Mouse (Mus musculus): ENCODE measurements around the gene Abcg1.

Gene Abcg1

DNA sequence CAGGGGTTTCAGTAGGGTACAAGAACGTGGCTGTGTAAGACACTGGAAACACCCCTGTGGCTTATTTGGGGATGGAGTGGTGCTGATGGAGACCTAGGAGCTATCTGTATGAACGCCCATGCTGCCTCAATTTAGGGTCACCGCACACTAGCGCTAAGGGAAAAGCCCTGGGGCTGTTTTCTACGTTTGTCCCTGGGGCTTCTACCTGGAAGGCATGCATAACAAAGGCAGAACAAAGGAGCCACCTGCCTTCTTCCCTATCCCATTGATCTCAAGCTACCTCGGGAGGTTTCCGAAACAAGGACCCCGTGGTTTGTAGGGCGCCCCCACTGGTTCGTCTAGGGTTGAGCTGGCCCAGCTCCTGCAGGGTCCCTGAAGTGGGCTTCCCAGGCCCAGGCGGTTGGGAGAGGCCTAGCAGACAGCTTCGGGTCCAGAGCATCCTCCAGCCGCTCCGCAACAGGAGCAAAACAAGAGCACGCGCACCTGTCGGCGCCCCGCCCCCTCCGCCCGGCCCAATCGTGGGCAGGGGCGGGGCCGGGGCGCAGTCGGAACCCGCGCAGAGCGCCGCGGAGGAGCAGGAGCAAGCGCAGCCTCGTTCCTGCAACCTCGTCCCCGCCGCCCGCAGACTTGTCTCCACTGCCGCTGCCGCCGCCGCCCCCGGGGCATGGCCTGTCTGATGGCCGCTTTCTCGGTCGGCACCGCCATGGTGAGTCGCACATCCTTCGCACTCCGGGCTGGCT, at the start of gene Abcg1:
Gene Abcg1 (plus strand): TSS at position 525 of the 740 bp plus-strand sequence.
- DNase-seq (ENCODE audit: low spot score), result peak; percentile 61

DNA sequence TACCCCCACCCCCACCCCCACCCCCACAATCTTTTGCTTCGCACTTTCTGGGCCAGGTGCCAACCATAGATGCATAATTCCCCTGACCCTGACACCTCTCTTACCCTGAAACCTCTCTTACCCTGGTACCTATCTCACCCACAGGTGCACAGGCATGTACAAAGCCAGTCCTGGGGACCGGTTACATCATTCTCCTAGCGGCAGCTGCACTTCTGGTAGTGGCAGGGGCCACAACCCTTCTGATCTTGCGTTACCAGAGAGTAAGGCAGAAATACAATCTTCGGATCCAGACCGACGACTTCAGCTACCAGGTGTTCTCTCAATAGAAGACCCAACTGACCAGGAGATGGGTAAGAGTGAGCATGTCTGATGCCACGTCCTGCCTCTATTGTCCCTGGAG, 49.1 kb upstream of the Abcg1 start:
- DNase-seq (ENCODE audit: low spot score), result no peak

- DNase-seq (ENCODE audit: low spot score), result no peak
These were observed 45.7 kb upstream of the Abcg1 start for GRCm38 (mm10) chr17:31011551-31012394.

GRCm38 (mm10) chr17:31018267-31018666, 39.2 kb upstream of the Abcg1 start:
- DNase-seq (ENCODE audit: low spot score), result no peak

DNA sequence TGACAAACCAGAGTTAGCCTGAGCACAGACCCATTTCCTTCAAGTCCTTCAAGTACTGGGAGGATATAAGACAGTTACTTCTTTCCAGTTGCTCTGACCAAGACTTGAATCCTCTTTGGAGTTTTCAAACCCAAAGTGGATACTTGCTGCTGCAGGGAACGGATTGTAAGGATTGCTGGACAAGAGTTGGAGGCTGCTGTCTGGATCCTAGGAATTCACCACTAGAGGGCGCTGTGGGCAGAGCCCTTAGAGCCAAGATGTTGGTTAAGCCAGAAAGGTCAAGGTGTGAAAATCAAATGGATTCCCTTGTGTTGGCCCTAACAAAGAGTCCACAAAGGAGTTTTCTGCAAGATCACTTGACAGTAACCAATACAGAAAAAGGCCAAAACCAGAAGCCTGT, 38.0 kb upstream of the Abcg1 start:
- peak; percentile 36 for DNase-seq (ENCODE audit: low spot score)

- DNase-seq (ENCODE audit: low spot score), result no peak
These were observed 37.4 kb upstream of the Abcg1 start for GRCm38 (mm10) chr17:31020078-31020477.

GRCm38 (mm10) chr17:31021276-31021675, 36.2 kb upstream of the Abcg1 start:
- no peak for DNase-seq (ENCODE audit: low spot score)

- no peak for DNase-seq (ENCODE audit: low spot score)
These were observed 33.2 kb upstream of the Abcg1 start for GRCm38 (mm10) chr17:31024125-31024781.

GRCm38 (mm10) chr17:31024782-31025125, 32.7 kb upstream of the Abcg1 start:
- no peak for DNase-seq (ENCODE audit: low spot score)

DNA sequence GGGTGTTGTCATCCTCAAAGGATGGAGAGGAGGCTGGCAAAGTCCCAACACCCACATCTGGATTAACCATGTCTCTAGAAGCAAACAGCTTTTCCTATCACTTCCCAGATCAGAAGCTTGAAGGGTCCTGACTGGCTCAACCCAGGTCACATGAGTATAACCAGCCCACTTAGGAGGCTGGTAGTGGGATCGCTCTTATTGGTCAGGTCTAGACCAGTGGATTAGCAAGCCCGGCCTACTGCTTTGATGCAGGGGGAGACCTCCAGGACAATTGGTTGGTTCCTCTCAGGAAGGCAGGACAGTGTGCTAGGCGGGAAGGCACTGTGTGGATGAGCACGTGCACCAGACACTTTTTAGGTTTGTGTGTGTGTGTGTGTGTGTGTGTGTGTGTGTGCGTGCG, 30.5 kb upstream of the Abcg1 start:
- DNase-seq (ENCODE audit: low spot score), result no peak

GRCm38 (mm10) chr17:31027723-31028122, 29.8 kb upstream of the Abcg1 start:
- DNase-seq (ENCODE audit: low spot score), result no peak

DNA sequence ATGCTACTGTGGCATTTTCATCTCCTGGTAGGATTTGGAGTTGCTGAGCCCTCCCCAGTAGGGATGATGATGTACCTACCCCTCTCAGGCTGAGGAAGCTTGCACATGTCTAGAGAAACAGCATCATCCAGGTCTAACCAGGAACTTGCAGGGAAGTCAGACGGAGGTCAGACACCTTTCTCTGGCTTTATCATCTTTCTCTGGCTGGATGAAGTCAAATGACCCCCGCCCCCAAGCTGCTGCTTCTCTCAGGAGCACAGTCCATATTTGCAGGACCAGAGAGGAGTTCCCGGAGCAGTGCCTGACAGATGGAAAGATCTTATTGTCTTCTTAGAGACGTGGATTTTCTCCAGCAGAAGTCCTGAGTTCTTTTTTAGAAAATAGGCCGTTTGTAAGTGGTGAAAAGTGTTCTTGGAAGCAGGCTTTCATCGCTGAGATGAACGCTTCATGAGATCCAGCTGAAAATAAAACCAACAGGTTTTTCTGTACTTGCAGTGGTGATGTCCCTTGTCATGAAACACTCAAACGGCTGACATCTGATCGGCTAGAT, 28.6 kb upstream of the Abcg1 start:
- DNase-seq (ENCODE audit: low spot score), result no peak

GRCm38 (mm10) chr17:31029407-31029806, 28.1 kb upstream of the Abcg1 start:
- no peak for DNase-seq (ENCODE audit: low spot score)

- DNase-seq (ENCODE audit: low spot score), result no peak
These were observed 25.1 kb upstream of the Abcg1 start for GRCm38 (mm10) chr17:31032341-31032740.

GRCm38 (mm10) chr17:31033251-31033650, 24.2 kb upstream of the Abcg1 start:
- DNase-seq (ENCODE audit: low spot score), result no peak

GRCm38 (mm10) chr17:31034165-31034564, 23.3 kb upstream of the Abcg1 start:
- DNase-seq (ENCODE audit: low spot score), result peak; percentile 20

DNA sequence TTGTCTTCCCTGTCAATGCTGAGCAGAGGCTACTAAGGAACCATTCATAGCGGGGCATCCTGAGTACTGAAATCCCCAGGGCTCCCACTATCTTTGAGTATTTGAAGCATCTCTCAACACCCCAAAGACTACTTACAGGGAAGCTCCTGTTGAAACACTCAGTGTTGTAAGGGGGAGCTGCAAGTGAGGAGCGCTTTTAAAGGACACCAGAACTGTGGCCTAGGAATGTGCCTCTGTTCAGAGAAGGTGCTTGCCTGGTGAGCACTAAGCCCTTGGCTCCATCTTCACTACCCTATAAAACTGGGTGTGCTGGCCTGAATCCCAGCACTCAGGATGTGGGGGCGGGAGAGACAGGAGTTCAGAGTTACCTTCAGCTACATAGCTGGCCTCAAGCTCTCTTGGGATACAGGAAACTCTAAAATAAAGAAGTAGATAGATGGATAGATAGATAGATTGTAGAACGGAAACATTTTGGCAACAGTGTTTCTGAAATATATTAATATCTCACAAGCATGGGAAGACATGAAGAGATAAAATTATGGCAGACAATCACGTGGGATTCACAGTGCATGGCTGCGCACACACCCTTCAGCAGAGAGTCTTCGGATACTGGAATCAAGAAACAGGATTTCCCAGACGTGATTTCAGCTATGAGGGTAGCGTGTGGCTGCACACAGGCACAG, 22.7 kb upstream of the Abcg1 start:
- no peak for DNase-seq (ENCODE audit: low spot score)

DNA sequence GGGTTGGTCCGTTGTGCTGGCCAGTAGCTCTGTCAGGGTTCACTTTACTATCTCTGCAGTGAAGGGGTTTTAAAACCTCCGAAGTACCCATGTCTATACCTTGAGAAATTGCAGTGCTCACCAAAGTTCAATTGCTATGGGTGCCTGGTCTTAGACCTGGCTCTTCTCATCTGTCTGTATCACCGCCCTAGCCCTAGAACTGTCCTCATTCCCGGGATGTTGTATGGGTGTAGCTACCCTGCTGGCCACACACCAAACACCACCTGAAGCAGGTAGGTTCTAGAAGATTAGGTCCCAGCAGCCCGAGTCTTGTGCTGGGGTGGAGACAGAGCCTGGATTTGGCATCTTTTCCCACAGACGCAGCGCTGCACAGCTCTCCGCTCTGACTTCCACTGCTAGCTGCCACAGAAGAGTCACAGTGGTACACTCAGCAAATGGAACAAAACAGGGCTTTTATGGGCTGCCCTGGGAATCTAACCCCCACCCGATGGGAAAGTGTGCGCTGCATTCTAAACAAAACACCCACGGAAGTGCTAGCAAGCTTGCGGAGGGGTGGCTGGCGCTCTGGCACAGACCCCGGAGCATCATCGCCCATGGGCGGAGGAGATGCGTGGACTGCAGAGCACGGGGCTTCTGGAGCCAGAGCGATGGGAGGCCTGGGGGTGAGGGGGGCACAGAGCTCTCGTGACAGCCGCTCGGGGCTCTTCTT, 21.2 kb upstream of the Abcg1 start:
- DNase-seq (ENCODE audit: low spot score), result no peak

DNA sequence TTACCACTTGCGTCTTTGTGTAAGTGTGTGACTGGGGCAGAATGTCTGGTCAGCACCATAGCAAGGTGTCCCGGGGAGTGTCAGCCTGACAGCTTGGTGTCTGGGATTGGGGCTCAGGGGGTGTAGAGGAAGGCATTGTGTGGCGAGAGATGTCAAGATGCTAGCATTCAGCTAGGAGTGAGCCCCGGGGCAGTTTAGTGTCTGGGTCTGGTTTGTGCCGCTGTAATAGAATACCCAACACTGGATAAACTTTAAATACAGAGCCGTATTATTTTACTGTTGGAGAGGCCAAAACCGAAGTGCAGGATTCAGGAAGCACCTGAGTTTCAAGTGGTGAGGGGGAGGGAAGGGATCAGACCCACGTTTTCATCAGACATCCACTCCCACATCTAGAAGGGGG, 20.1 kb upstream of the Abcg1 start:
- DNase-seq (ENCODE audit: low spot score), result no peak

- no peak for DNase-seq (ENCODE audit: low spot score)
These were observed 19.1 kb upstream of the Abcg1 start for GRCm38 (mm10) chr17:31038381-31038780.

DNA sequence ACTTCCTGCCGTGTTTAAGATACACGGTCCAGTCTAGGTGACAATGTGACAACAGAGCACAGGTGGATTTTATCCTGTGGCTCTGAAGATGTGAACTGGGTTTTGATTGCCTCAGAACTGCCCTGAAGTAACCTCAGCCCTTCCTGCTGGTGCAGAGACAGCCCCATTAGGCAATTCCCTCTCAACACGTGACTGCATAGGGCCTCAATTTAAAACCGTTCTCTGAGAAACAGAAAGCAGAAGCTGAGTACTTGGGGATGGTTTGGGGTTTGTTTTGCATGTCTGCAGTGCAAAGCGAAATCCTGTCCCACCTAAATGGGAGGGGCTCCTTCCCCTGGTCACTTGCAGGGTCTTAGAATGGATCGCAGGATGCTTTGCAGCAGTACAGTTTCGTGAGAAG, 17.8 kb upstream of the Abcg1 start:
- no peak for DNase-seq (ENCODE audit: low spot score)
